Mouse (Mus musculus): ENCODE measurements at regions not wholly inside any gene's neighbourhood (a gene's known extent, or its start where the extent isn't known, plus 50 kb on each side); places are given as distances from the start of the nearest gene placed in this dataset.

GRCm38 (mm10) chr6:140956522-140956863 lies 227.4 kb downstream of the Gm11077 start:
- TF ChIP-seq GATA1 (IDR thresholded peaks at IDR 0.05; ENCODE audit: borderline replicate concordance, low read length): no peak
- peaks cover 7% of the 10 kb centered on the region; the same call in 1 of the 2 replicates for H3K9me3 ChIP-seq
- no peaks in the 10 kb centered on the region for H3K36me3 ChIP-seq (replicated peaks; ENCODE audit: low read length)
- H3K27me3 ChIP-seq (replicated peaks): no peaks in the 10 kb centered on the region
- no peak overlapping the region for H3K4me3 ChIP-seq (replicated peaks)
- H3K4me1 ChIP-seq: no peaks in the 10 kb centered on the region

- no peaks in the 10 kb centered on the region for H3K36me3 ChIP-seq (replicated peaks; ENCODE audit: low read length)
- no peak for TF ChIP-seq GATA1 (IDR thresholded peaks at IDR 0.05; ENCODE audit: borderline replicate concordance, low read length)
- no peak for TF ChIP-seq FLI1 (IDR thresholded peaks at IDR 0.05; ENCODE audit: low read length)
- no peak overlapping the region for H3K4me3 ChIP-seq (replicated peaks)
- H3K4me1 ChIP-seq: no peaks in the 10 kb centered on the region
- H3K9me3 ChIP-seq: peaks cover 16% of the 10 kb centered on the region; the same call in 1 of the 2 replicates
- no peaks in the 10 kb centered on the region for H3K27me3 ChIP-seq (replicated peaks)
Measured at GRCm38 (mm10) chr6:140961987-140962386, 232.9 kb downstream of the Gm11077 start.

- TF ChIP-seq GATA1 (IDR thresholded peaks at IDR 0.05; ENCODE audit: borderline replicate concordance, low read length): no peak
- no peak for TF ChIP-seq FLI1 (IDR thresholded peaks at IDR 0.05; ENCODE audit: low read length)
- H3K27me3 ChIP-seq (replicated peaks): no peaks in the 10 kb centered on the region
- no peak overlapping the region for H3K4me3 ChIP-seq (replicated peaks)
- H3K36me3 ChIP-seq (replicated peaks; ENCODE audit: low read length): no peaks in the 10 kb centered on the region
- H3K4me1 ChIP-seq: no peaks in the 10 kb centered on the region
- H3K9me3 ChIP-seq: peaks cover 16% of the 10 kb centered on the region; the same call in 1 of the 2 replicates
Measured at GRCm38 (mm10) chr6:140962563-140962962, 233.5 kb downstream of the Gm11077 start.

GRCm38 (mm10) chr6:140973732-140974131 lies 244.6 kb downstream of the Gm11077 start:
- Histone ChIP-seq H3K4me3 (replicated peaks) (no peak overlapping the region), H3K9me3 (peaks cover 55% of the 10 kb centered on the region), H3K27me3 (replicated peaks) (no peaks in the 10 kb centered on the region), H3K36me3 (replicated peaks; ENCODE audit: low read length) (no peaks in the 10 kb centered on the region), H3K4me1 (no peaks in the 10 kb centered on the region)
- no peak for TF ChIP-seq FLI1 (IDR thresholded peaks at IDR 0.05; ENCODE audit: low read length)
- TF ChIP-seq GATA1 (IDR thresholded peaks at IDR 0.05; ENCODE audit: borderline replicate concordance, low read length): no peak

GRCm38 (mm10) chr6:140976989-140977388 lies 247.9 kb downstream of the Gm11077 start:
- Histone ChIP-seq H3K27me3 (replicated peaks) (no peaks in the 10 kb centered on the region), H3K36me3 (replicated peaks; ENCODE audit: low read length) (no peaks in the 10 kb centered on the region), H3K9me3 (peaks cover 39% of the 10 kb centered on the region), H3K4me3 (replicated peaks) (no peak overlapping the region), H3K4me1 (no peaks in the 10 kb centered on the region)
- TF ChIP-seq GATA1 (IDR thresholded peaks at IDR 0.05; ENCODE audit: borderline replicate concordance, low read length): no peak
- no peak for TF ChIP-seq FLI1 (IDR thresholded peaks at IDR 0.05; ENCODE audit: low read length)

GRCm38 (mm10) chr6:140983610-140984009 lies 254.5 kb downstream of the Gm11077 start:
- Histone ChIP-seq H3K27me3 (replicated peaks) (no peaks in the 10 kb centered on the region), H3K9me3 (peaks cover 12% of the 10 kb centered on the region; the same call in 1 of the 2 replicates), H3K4me1 (no peaks in the 10 kb centered on the region), H3K4me3 (replicated peaks) (no peak overlapping the region), H3K36me3 (replicated peaks; ENCODE audit: low read length) (no peaks in the 10 kb centered on the region)
- TF ChIP-seq GATA1 (IDR thresholded peaks at IDR 0.05; ENCODE audit: borderline replicate concordance, low read length): no peak
- TF ChIP-seq FLI1 (IDR thresholded peaks at IDR 0.05; ENCODE audit: low read length): no peak

GRCm38 (mm10) chr6:140984249-140984648 lies 255.2 kb downstream of the Gm11077 start:
- H3K9me3 ChIP-seq: peaks cover 12% of the 10 kb centered on the region; the same call in 1 of the 2 replicates
- no peak overlapping the region for H3K4me3 ChIP-seq (replicated peaks)
- no peaks in the 10 kb centered on the region for H3K27me3 ChIP-seq (replicated peaks)
- TF ChIP-seq GATA1 (IDR thresholded peaks at IDR 0.05; ENCODE audit: borderline replicate concordance, low read length): no peak
- no peaks in the 10 kb centered on the region for H3K4me1 ChIP-seq
- H3K36me3 ChIP-seq (replicated peaks; ENCODE audit: low read length): no peaks in the 10 kb centered on the region

GRCm38 (mm10) chr6:140993643-140994580 lies 255.2 kb upstream of the Pde3a start:
- no peaks in the 10 kb centered on the region for H3K36me3 ChIP-seq (replicated peaks; ENCODE audit: low read length)
- no peaks in the 10 kb centered on the region for H3K4me1 ChIP-seq
- TF ChIP-seq FLI1 (IDR thresholded peaks at IDR 0.05; ENCODE audit: low read length) (no peak), GATA1 (IDR thresholded peaks at IDR 0.05; ENCODE audit: borderline replicate concordance, low read length) (no peak)
- H3K9me3 ChIP-seq: peaks cover 39% of the 10 kb centered on the region
- H3K27me3 ChIP-seq (replicated peaks): no peaks in the 10 kb centered on the region
- H3K4me3 ChIP-seq (replicated peaks): no peak overlapping the region

- no peaks in the 10 kb centered on the region for H3K4me1 ChIP-seq
- H3K4me3 ChIP-seq (replicated peaks): no peak overlapping the region
- H3K27me3 ChIP-seq (replicated peaks): no peaks in the 10 kb centered on the region
- peaks cover 39% of the 10 kb centered on the region for H3K9me3 ChIP-seq
- TF ChIP-seq FLI1 (IDR thresholded peaks at IDR 0.05; ENCODE audit: low read length) (no peak), GATA1 (IDR thresholded peaks at IDR 0.05; ENCODE audit: borderline replicate concordance, low read length) (no peak)
- H3K36me3 ChIP-seq (replicated peaks; ENCODE audit: low read length): no peaks in the 10 kb centered on the region
Measured at GRCm38 (mm10) chr6:140995340-140996135, 253.5 kb upstream of the Pde3a start.

GRCm38 (mm10) chr6:140998069-140998468 lies 251.0 kb upstream of the Pde3a start:
- no peaks in the 10 kb centered on the region for H3K36me3 ChIP-seq (replicated peaks; ENCODE audit: low read length)
- no peak overlapping the region for H3K4me3 ChIP-seq (replicated peaks)
- no peaks in the 10 kb centered on the region for H3K4me1 ChIP-seq
- peaks cover 27% of the 10 kb centered on the region for H3K9me3 ChIP-seq
- no peaks in the 10 kb centered on the region for H3K27me3 ChIP-seq (replicated peaks)
- no peak for TF ChIP-seq GATA1 (IDR thresholded peaks at IDR 0.05; ENCODE audit: borderline replicate concordance, low read length)
- no peak for TF ChIP-seq FLI1 (IDR thresholded peaks at IDR 0.05; ENCODE audit: low read length)
